In the genomic region with DNA sequence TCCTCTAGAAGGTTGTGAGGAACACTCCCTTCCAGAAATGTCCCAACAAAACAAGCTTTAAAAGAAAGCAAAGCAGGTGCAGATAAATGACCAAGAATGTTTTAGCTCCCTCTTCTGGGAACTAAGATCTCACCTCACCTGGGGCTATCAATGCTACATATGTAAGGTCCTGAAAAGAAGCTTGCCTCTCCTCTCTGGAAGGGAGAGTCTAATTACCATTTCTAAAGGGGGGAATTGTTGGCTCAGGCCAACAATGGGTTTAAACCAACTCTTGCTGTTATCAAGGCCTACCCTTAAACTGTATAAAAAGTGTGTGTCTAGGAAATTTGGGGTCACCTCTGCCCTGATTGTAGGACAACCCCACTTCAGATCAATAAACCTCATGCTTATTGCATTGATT, we compare ENCODE assay signal across 17 mouse cellular contexts.
"Had no signal": no experiment of that assay in that cellular context is flagged by ENCODE, and none has a peak within 500 bp of the region (broad histone marks: within the 10 kb centered on the region; RNA-seq: fewer than 3 reads in every experiment).

No protein-coding gene starts in this region.

- H3K9ac ChIP-seq: neural tube, embryonic 12.5 days; neural tube, embryonic 13.5 days; neural tube, embryonic 15.5 days; stomach, embryonic 15.5 days had no signal

- H3K4me3 ChIP-seq: neural tube, embryonic 12.5 days; neural tube, embryonic 13.5 days; neural tube, embryonic 15.5 days; stomach, embryonic 15.5 days had no signal

- DNase-seq: retina, postnatal 1 day; right cerebral cortex, adult 18-20 months; right cerebral cortex, postnatal 14 days; right cerebral cortex, postnatal 25 days; right cerebral cortex, postnatal 4 days; spleen, adult 18-20 months; thymus, adult 18-20 months; thymus, adult 2 months; thymus, postnatal 14 days; thymus, postnatal 25 days; thymus, postnatal 36 days; thymus, postnatal 4 days had no signal

- H3K4me1 ChIP-seq: neural tube, embryonic 12.5 days; neural tube, embryonic 13.5 days; neural tube, embryonic 15.5 days; stomach, embryonic 15.5 days had no signal

- H3K27ac ChIP-seq: neural tube, embryonic 12.5 days; neural tube, embryonic 13.5 days; neural tube, embryonic 15.5 days; stomach, embryonic 15.5 days; stomach, postnatal 0 days had no signal

- H3K36me3 ChIP-seq: neural tube, embryonic 12.5 days; neural tube, embryonic 13.5 days; neural tube, embryonic 15.5 days; stomach, embryonic 15.5 days had no signal

- H3K9me3 ChIP-seq: neural tube, embryonic 12.5 days; neural tube, embryonic 13.5 days; neural tube, embryonic 15.5 days; stomach, embryonic 15.5 days had no signal
